In genomic region chr12:105535968-105536760, GRCm38 (mm10) we compare ENCODE assay signal across 15 mouse cellular contexts. TPM values are rescaled to one million over a fixed set of nuclear protein-coding genes. Genes with fewer than 3 reads are reported as not detected.
DNase-seq lines count a peak whose midpoint lies in the region; ATAC-seq and TF ChIP-seq lines count a peak whose summit lies in the region.
"Had no signal": no experiment of that assay in that cellular context is flagged by ENCODE, and none has a peak within 500 bp of the region (broad histone marks: within the 10 kb centered on the region; RNA-seq: fewer than 3 reads in every experiment).

No protein-coding gene starts in this region.

- no peak overlapping the region for H3K9ac ChIP-seq in hindbrain, embryonic 16.5 days (ENCODE audit: low read depth, low read length)
- no peak overlapping the region for H3K9ac ChIP-seq in hindbrain, embryonic 11.5 days (ENCODE audit: low read depth, low read length)
- no peak overlapping the region for H3K9ac ChIP-seq in CH12.LX (ENCODE audit: insufficient read depth, low read depth)
- H3K9ac ChIP-seq: forebrain, embryonic 15.5 days; liver, embryonic 14.5 days had no signal

- dilution Hi-C loops in CH12.LX (cut with MboI; ENCODE audit: extremely low pct_ligation_motif_present, extremely low pct_unique_long_range_greater_than_20kb, low sequenced_read_pairs): no loop called here

- DNase-seq in hindbrain, embryonic 11.5 days (ENCODE audit: low spot score): no peak
- DNase-seq in CH12.LX (ENCODE audit: extremely low read depth): peak; percentile 57
- DNase-seq in cerebellum, adult 18-20 months: no peak
- DNase-seq in layer of hippocampus, adult 18-20 months (ENCODE audit: low spot score in 2 of 2): no peak
- DNase-seq: adrenal gland, postnatal 14 days; cerebellum, adult 9-10 months; heart, adult 18-20 months; heart, postnatal 10 days; kidney, postnatal 14 days had no signal

- no peak overlapping the region for H3K27ac ChIP-seq in hindbrain, embryonic 16.5 days (ENCODE audit: low read depth, low read length)
- no peak overlapping the region for H3K27ac ChIP-seq in hindbrain, embryonic 11.5 days (ENCODE audit: low read depth, low read length)
- no peak overlapping the region for H3K27ac ChIP-seq in CH12.LX (ENCODE audit: insufficient read depth, low read depth)
- H3K27ac ChIP-seq: forebrain, embryonic 15.5 days; liver, embryonic 14.5 days had no signal

- 65% methylated on average over 13 of the region's 13 CpGs for WGBS in hindbrain, embryonic 16.5 days
- 75% methylated on average over 13 of the region's 13 CpGs for WGBS in hindbrain, embryonic 11.5 days

- no peak for TF ChIP-seq POLR2A in CH12.LX (IDR thresholded peaks at IDR 0.05; ENCODE audit: low read depth, low read length)

- ATAC-seq in hindbrain, embryonic 16.5 days: peak; percentile 47; the same call in 1 of the 2 replicates
- ATAC-seq in hindbrain, embryonic 11.5 days (ENCODE audit: low FRiP score): no peak
- peak; percentile 59 for ATAC-seq in granulocyte monocyte progenitor cell, adult 5-6 weeks (replicated peaks; ENCODE audit: poor library complexity, severe bottlenecking)
- ATAC-seq in megakaryocyte, adult 5-6 weeks (ENCODE audit: poor library complexity, severe bottlenecking): peak; percentile 46
- ATAC-seq: CD4-positive, CD25-positive, alpha-beta regulatory T cell, adult 4 months; forebrain, embryonic 15.5 days had no signal

- in situ Hi-C loops in CH12.LX (cut with MboI; ENCODE audit: low pct_ligation_motif_present, low pct_unique_long_range_greater_than_20kb, low sequenced_read_pairs): no loop called here

- no peaks in the 10 kb centered on the region for H3K9me3 ChIP-seq in hindbrain, embryonic 16.5 days (ENCODE audit: control insufficient read depth, low read length)
- no peaks in the 10 kb centered on the region for H3K9me3 ChIP-seq in hindbrain, embryonic 11.5 days (ENCODE audit: control insufficient read depth, low read length)
- H3K9me3 ChIP-seq in CH12.LX (replicated peaks; ENCODE audit: low read length): peaks cover 6% of the 10 kb centered on the region
- H3K9me3 ChIP-seq: forebrain, embryonic 15.5 days had no signal

- no peaks in the 10 kb centered on the region for H3K36me3 ChIP-seq in hindbrain, embryonic 16.5 days (ENCODE audit: control insufficient read depth, insufficient read depth, low read length)
- H3K36me3 ChIP-seq in hindbrain, embryonic 11.5 days (ENCODE audit: control insufficient read depth, insufficient read depth, low read length): no peaks in the 10 kb centered on the region
- H3K36me3 ChIP-seq in CH12.LX (replicated peaks in 1 of 2; ENCODE audit: control insufficient read depth in 1 of 2, insufficient read depth in 1 of 2, low read length in 1 of 2): no peaks in the 10 kb centered on the region
- H3K36me3 ChIP-seq: forebrain, embryonic 15.5 days had no signal

- H3K27me3 ChIP-seq in hindbrain, embryonic 16.5 days (replicated peaks; ENCODE audit: control insufficient read depth, insufficient read depth, low read length): no peaks in the 10 kb centered on the region
- H3K27me3 ChIP-seq in hindbrain, embryonic 11.5 days (ENCODE audit: control insufficient read depth, insufficient read depth, low read length): no peaks in the 10 kb centered on the region
- no peaks in the 10 kb centered on the region for H3K27me3 ChIP-seq in CH12.LX (replicated peaks)
- H3K27me3 ChIP-seq: forebrain, embryonic 15.5 days had no signal

- TF ChIP-seq EP300 in CH12.LX (IDR thresholded peaks at IDR 0.05; ENCODE audit: low read length): no peak

- TF ChIP-seq CTCF in CH12.LX (conservative IDR thresholded peaks at IDR 0.05 in 1 of 2, IDR thresholded peaks at IDR 0.05 in 1 of 2; ENCODE audit: low read depth in 2 of 2, low read length in 2 of 2): no peak

- H3K4me2 ChIP-seq in hindbrain, embryonic 16.5 days (ENCODE audit: low read length): no peak overlapping the region
- H3K4me2 ChIP-seq in hindbrain, embryonic 11.5 days (replicated peaks; ENCODE audit: low read depth, low read length): no peak overlapping the region
- no peak overlapping the region for H3K4me2 ChIP-seq in CH12.LX (ENCODE audit: insufficient read depth, low read depth, poor library complexity, severe bottlenecking)
- H3K4me2 ChIP-seq: forebrain, embryonic 15.5 days had no signal

- H3K79me2 ChIP-seq in CH12.LX (replicated peaks; ENCODE audit: control insufficient read depth, extremely low read depth, insufficient read depth, poor library complexity, severe bottlenecking): no peaks in the 10 kb centered on the region

- TF ChIP-seq RAD21 in CH12.LX (IDR thresholded peaks at IDR 0.05; ENCODE audit: low read depth, low read length): no peak

- H3K4me3 ChIP-seq in hindbrain, embryonic 16.5 days (ENCODE audit: low read length): no peak overlapping the region
- H3K4me3 ChIP-seq in hindbrain, embryonic 11.5 days (ENCODE audit: low read depth, low read length): no peak overlapping the region
- H3K4me3 ChIP-seq in CH12.LX (replicated peaks in 1 of 3; ENCODE audit: low read depth in 2 of 3, low read length in 2 of 3, poor library complexity in 1 of 3): no peak overlapping the region
- H3K4me3 ChIP-seq: forebrain, embryonic 15.5 days had no signal

- H3K4me1 ChIP-seq in hindbrain, embryonic 16.5 days (ENCODE audit: control insufficient read depth, insufficient read depth, low read depth, low read length): peaks cover 10% of the 10 kb centered on the region
- no peaks in the 10 kb centered on the region for H3K4me1 ChIP-seq in hindbrain, embryonic 11.5 days (replicated peaks; ENCODE audit: control insufficient read depth, insufficient read depth, low read length)
- H3K4me1 ChIP-seq in CH12.LX (ENCODE audit: control insufficient read depth in 1 of 2, insufficient read depth in 2 of 2): peaks cover 0 to 25% of the 10 kb centered on the region in 2 experiments; a peak in 2 of 4 replicates
- H3K4me1 ChIP-seq: forebrain, embryonic 15.5 days had no signal

TF ChIP-seq in CH12.LX, 34 proteins besides CTCF, POLR2A, EP300 and RAD21:
- TF ChIP-seq TCF12 (IDR thresholded peaks at IDR 0.05; ENCODE audit: low read depth, low read length) (no peak), CHD2 (IDR thresholded peaks at IDR 0.05; ENCODE audit: low read length) (no peak), PAX5 (IDR thresholded peaks at IDR 0.05; ENCODE audit: low read length) (no peak), NELFE (IDR thresholded peaks at IDR 0.05; ENCODE audit: low read depth, low read length) (no peak), MAX (IDR thresholded peaks at IDR 0.05; ENCODE audit: low read length) (no peak), RCOR1 (conservative IDR thresholded peaks at IDR 0.05; ENCODE audit: low read depth, low read length) (no peak), KAT2A (IDR thresholded peaks at IDR 0.05; ENCODE audit: insufficient replicate concordance, low read length) (no peak), GABPA (IDR thresholded peaks at IDR 0.05; ENCODE audit: insufficient replicate concordance, low read depth, low read length) (no peak), ELF1 (IDR thresholded peaks at IDR 0.05; ENCODE audit: low read depth, low read length) (no peak), ETS1 (conservative IDR thresholded peaks at IDR 0.05; ENCODE audit: low read depth, low read length) (no peak), ZNF384 (IDR thresholded peaks at IDR 0.05; ENCODE audit: low read depth, low read length) (no peak), JUN (IDR thresholded peaks at IDR 0.05; ENCODE audit: insufficient read depth, low read depth, low read length) (no peak), MXI1 (IDR thresholded peaks at IDR 0.05; ENCODE audit: low read depth, low read length) (no peak), BHLHE40 (IDR thresholded peaks at IDR 0.05; ENCODE audit: low read depth, low read length) (no peak)

RNA-seq across cellular contexts. Expression of gene Bdkrb2, which starts 26.9 kb away (rescaled TPM):
- 2.3 and 2.5 TPM in 2 replicates for polyA plus RNA-seq in hindbrain, embryonic 16.5 days (2015; fragmentation: Nextera tagmentation; extraction: Ambion mirVana)
- 0.12 and 0.45 TPM in 2 replicates for polyA plus RNA-seq in hindbrain, embryonic 11.5 days (2014; fragmentation: Nextera tagmentation; extraction: Ambion mirVana)
- total RNA-seq in CH12.LX (2012; rRNA removed): not detected in 2 replicates
- not detected in 2 replicates for total RNA-seq in CH12.LX (2014; rRNA removed)
- 0.06 TPM in 1 of 2 replicates, not detected in the other for polyA plus RNA-seq in CH12.LX (2012; ENCODE audit: insufficient read length, low read depth)
- not detected in 2 replicates for total RNA-seq in granulocyte monocyte progenitor cell, adult 5-6 weeks (2014; fragmentation: Nextera tagmentation)
- total RNA-seq in granulocyte monocyte progenitor cell, adult 5-6 weeks (2017): not detected in 2 replicates
- total RNA-seq in megakaryocyte, adult 5-6 weeks (2015): not detected in 2 replicates
- not detected in 2 replicates for total RNA-seq in megakaryocyte, adult 5-6 weeks (2017)
- total RNA-seq in layer of hippocampus, adult 18-20 months (2021): 1 to 10 TPM in 1 of 2 experiments, under 1 TPM in 1; 0.62 to 1.2 TPM
- polyA plus RNA-seq: CD4-positive, CD25-positive, alpha-beta regulatory T cell, adult 4 months; liver, embryonic 14.5 days had no signal
